Mouse (Mus musculus) retina, postnatal 1 day (tissue): ENCODE measurements around the gene Ptgfr.

Experiments
- DNase-seq: peaks from one replicate; pipeline ENCODE4 v3.0.0-alpha.2; 2012

Ptgfr gene

DNA sequence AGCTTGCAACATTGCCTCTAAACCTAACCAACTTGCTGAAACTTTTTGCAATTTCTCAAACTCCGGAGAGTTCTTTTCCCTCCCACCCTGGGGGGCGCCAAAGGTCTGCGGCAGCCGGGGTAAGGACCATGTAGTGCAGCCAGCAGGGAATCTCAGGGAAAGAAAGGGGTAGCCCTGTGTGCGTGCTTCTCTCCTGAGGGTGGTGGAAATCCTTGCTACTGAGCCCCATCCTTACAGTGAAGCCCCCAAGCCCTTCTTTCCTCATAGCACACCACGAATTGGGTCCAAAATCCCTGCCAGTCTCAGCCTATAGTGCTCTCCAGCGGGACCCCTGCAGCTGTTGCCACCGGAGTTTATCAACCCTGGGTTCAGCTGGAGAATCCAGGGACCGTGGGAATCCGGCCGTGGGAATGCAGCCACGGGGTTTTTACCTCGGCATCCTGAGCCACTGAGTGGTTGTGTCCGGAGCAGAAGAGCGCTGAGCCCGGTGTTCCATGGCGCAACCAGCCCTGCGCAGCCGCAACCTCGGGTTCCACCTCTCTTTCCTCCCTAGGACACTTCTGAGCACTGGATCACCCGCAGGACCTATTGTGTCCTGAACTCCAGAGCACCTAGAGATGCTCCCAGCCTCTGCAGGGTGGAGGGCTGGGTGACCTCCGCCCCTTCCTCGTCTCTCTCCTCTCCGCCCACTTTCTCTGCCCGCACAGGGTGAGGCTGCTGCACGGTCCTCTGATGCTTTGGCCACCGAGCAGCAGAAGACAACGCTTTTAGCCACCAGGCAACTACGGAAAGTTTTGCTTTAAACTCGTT, at the start of gene Ptgfr:
Gene Ptgfr, minus strand, starts transcription at position 760 of the 810 bp plus-strand sequence.
- DNase-seq: peak; percentile 47

DNA sequence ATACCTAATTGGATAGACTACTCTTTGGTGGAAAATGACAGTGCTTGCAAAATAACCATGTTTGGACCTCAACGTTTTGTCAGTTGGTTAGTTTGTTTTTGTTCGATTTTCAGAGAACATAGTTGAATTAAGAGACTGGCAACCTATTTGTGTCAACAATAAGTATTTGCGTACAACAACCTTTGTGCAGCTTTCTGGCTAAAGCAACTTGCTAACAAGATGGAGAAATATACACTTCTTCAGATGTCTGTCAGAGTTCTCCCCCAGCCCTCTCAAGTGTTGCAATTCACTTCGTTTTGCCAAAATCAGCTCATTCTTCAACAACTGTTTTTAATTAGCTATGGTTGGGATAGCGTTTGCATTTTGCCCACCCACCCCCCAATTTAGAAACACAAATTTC, 46.5 kb upstream of the Ptgfr start:
- no peak for DNase-seq

DNA sequence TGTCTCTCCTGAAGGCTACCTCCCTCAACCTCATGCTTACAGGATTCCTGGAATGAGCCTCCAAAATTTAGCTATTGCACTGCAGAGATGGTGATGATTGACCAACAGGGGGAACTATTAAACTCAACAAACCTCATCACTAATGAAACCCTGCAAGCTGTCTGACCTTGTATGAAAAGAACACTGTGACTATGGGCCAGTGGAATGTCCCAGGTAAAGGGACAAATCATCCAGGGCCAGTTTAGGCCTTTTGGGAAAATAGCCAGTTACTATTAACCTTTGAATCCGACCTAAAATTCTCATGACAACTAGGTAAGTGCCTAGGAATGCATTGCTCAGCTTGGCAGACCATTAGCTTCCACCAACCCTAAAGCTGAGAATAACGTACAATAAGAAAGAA, 42.6 kb upstream of the Ptgfr start:
- no peak for DNase-seq

DNA sequence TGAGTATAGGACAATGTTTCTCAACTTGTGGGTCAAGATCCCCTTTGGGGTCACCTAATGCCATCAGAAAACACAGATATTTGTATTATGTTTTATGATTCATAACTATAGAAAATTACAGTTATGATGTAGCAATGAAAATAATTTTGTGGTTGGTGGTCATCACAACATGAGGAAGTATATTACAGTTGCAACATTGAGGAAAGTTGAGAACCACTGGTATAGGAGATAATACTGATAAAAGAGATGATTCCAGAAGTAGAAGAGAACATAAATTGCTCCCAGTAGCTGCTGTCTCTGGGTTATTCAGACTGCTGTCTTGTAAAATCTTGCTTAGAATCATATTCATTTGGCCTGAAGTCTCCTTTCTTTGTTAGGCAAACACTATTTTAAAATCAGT, 31.5 kb upstream of the Ptgfr start:
- no peak for DNase-seq

DNA sequence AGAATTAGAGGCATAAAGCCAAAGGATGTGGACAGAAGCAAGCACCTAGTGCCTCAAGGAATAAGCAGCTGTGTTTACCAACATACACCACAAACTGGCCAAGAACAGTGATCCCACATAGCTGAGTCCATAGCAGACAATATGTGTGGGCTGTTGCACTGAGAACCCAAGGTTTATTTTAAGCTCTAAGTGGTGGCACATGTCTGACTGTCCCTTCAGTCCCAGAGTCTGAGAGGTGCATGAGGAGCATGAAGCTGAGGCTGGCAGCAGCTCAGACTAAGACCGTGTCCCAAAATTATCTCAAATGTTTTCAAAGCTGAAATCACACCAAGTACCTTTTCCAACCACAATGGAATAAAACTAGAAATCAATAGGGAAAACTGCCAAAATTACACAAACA, 13.9 kb upstream of the Ptgfr start:
- DNase-seq: no peak

DNA sequence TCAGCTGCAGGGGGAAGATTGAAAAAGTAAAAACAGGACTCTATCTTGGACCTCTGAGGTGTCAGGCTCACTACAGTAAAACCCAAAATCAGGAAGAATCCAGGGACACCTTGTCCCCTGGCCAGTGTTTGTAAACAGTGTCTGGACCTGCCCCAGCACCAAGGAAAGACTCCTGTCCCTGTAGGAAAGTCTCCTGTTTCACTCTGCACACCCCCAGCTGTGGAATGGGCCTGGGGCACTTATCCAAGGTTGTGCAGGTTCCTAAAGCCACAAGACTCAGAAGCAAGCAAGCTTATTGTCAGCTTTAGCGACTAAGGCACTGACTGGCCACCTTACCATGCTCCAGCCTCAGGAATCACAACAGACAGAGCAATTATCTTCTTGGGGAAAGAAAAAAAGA, 13.2 kb upstream of the Ptgfr start:
- no peak for DNase-seq

DNA sequence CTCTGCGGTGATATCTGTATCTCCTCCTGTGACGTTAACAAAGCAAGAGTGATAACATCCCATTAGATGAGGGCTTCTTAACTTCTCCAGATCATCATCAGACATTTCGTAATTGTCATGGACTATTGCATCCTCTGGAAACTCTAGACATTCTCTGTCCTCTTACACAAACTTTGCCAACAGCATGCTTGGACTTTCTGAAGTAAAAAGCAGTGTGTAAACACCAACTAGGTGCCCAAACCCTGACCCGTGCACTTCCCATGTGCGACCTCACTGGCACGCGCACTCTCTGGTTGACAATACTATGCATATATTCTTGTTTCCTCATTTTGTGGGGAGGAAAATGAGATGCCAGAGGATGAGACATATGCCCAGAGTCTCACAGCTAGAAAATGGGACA, 8.9 kb upstream of the Ptgfr start:
- no peak for DNase-seq

DNA sequence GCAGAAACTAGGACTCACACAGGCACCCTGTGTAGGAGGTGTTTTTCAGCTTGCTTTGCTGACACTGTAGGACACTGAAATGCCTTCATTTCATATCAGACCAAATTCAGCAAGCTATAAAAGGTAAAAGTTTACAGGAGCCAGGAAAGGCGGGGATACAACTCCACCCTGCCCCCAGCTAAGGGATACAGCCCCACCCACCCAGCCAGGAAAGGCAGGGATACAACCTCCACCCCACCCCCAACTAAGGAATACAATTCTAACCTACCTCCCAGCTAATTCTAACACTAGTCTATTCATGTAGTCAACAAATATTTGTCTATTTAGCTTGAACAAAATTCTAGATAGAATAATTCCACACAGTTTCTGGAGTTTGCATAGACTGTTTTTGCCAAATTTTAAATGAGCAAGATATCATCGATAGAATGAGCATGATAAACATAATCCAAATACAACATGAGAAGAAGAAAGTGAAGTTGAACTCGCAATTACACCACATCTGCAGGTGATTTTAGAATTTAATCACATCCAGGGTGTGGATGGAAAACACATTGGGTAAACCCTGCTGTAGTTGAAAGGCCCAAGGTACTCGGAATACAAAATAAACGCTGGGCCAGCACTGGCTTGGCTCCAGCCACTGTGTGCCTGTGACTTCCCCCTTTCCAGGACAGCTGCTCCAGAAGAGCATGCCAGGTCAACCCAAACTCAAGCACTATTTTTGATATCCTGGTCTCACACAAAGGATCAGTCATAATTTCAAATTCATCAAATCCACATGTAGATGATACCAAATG, 7.1 kb upstream of the Ptgfr start:
- DNase-seq: no peak

DNA sequence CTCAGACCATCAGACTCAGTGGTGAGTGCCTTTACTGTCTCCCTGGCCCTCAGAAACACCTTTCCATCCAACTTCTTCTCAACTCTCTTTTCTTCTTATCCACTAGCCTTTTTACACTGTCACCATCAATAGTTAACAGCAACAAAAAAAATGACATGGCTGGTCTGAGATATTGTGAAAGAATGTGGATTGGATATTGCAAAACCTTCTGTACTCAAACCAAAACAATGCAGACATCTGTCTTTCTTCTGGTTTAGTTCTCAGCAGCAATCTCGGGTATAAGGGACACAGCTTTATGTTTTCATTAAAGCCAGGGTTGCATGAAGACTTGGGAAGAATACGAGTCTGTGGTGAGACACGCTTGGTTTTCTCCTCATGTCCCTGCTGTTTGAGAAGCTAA, 3.3 kb upstream of the Ptgfr start:
- no peak for DNase-seq

DNA sequence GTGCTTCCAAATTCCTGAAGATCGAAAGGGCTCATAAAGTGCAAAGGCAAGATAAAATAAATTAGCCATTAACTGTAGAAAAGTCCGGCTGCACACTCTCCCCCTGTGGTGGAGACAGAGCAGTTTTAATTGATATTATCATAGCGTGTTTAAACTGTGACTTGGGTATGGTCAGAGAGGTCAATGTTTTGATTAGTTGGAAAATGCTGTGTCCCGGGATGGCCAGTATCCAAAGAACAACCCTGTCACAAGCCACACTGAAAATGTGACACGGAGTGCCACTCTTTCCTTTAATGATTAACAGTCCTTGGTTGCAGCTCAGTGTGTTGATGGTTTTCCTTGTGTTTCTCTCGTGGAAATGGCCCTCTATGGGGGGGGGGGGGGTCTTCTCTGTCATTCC, 942 bp upstream of the Ptgfr start:
- DNase-seq: no peak

DNA sequence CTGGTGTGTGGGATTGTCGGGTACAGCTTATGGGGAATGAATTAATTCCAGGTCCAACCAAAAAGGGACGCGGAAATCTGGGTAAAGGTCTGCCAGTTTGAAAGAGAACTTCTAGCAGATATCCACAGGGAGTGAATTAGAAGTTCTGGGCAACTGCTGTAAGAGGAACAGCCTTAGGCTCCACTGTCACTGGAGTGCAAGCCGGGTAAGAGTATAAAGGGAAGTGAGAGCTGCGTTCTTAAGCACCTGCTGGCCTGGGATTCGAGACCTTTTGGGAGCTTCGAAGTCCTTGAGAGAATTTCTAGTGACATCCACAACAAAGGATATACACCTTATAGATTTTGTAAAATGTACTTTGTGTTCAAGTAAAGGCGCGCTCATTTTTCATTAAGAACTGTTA, 319 bp upstream of the Ptgfr start:
- DNase-seq: peak; percentile 7

DNA sequence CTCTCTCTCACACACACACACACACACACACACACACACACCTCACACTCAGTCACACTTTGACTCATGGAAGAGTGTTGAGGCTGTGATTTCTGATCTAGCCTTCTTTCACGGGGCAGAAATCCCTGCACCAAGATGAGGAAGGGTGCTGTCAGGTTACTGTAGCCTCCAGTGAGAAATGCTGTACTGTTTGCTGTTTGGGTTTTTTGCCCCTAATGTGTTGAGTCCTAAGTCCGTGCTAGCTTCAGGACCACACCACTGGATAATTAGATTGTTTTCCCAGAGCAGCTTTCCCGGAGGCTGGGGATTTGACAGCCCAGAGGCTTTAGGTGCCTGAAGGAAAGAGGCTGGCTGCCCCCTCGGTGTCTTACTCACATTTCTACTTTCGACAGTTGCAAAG, 979 bp downstream of the Ptgfr start:
- peak; percentile 41 for DNase-seq

DNA sequence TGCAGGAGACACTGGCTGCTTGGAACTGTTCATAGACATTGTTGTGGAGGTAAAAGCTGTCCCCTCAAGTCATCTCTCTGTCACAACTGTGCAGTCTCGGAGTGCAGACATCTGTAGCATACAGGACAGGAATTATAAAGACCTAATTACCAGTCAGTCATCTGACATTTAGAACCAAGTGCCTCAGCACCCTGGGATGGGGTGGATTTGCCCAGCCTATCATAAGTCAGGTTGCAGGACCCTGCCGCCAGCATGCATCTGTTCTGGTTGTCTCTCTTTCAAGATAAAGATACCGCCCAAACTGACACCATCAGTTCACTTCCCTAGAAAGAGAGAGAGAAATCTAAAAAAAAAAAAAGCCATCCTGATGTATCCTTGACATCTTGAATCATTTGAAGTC, 1.6 kb downstream of the Ptgfr start:
- no peak for DNase-seq

DNA sequence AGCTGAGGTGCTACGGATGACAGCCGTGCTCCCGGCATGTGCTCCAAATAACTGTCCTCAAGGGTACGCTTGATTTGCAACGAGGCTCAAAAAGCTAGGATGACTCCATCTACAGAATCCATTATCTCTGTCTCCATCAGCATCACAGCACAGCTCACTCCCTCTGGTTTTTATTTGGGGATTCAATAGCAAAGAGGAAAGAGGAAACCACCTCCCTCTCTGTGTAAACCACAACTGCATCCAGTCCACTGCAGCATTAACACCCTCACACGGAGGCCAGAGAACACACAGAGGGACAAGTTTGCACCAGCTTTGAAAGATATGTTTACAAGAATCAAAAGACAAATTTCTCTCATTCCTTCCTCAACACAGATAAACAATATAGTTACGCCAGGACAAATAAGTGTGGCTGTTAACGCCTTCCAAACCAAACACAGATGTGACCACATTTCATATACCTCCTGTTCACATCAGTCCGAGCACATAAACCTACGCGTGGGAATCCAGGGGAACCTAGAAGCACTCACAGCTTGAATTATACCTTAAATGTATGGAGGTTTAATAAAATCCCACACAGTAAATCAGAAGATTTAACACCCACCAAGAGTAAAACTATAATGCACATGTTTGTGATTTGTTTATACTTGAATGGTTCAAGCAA, 9.3 kb downstream of the Ptgfr start:
- DNase-seq: no peak

DNA sequence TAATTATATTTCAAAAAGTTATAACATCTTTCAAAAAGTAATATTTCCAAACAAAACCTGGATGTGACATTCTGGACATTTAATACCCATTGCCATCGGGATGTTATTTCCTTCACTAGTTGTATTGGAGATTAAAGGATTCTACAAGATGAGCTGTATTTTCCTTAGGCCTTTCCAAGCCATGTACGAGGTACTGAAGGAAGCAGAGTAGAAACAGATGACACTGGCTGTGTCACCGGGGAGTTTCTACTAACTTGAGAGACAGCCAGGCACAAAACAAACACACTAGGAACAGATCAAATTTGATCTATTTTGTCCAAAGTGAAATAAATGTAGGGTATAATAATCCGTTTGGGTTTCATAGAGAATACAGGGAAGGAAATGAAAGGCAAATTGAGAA, 17.6 kb downstream of the Ptgfr start:
- DNase-seq: no peak

DNA sequence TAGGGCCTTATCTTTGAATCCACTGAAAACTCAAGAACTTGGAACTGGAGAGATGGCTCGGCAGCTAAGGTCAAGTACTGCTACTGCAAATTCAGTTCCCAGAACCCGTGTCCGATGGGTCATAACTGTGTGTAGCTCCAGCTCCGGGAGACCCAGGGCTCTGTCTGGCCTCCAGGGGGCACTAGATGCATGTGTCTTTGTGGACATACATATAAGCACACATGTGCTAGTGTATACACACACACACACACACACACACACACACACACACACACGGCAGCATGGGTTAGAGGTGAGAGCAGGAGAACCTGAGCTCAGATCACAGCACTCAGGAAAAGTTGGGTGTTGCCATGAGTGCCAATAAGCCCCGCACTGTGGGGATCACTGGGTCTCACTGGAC, 19.2 kb downstream of the Ptgfr start:
- peak; percentile 23 for DNase-seq

DNA sequence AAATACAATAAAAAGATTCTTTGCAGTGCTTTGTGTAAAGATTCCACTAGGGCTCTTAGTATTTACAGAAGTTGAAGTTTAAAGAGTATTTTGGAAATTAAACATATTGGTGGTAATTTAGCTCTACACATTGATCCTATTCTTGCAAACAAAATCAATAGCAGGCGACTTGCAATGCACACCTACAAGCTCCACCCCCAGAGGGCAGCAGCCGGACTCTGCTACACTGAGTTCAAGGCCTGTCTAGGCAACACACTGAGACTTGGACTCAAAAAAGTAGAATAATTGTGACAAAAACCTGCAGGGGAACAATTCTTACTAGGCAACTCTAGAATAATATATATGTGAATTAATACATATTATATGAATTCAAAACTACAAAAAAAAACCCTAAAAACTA, 28.8 kb downstream of the Ptgfr start:
- DNase-seq: no peak

DNA sequence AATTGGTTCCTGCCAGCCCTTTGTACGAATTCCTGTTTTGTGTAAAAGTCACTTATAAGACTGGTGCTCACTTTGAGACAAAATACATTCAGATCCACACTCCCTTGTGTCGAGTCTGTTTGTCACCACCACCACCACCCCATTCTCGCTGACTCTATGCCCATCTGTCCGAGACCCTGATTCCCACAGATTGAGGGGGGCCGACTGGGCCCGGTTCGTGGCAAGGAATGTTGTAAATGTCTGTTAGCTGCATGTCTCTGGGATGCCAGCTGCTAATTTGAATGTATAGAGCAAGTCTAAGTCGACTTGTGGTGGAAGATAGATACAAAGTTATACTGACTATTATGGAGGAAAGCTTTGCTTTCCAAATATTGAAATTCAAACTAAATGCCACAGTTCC, 48.8 kb downstream of the Ptgfr start:
- no peak for DNase-seq

DNA sequence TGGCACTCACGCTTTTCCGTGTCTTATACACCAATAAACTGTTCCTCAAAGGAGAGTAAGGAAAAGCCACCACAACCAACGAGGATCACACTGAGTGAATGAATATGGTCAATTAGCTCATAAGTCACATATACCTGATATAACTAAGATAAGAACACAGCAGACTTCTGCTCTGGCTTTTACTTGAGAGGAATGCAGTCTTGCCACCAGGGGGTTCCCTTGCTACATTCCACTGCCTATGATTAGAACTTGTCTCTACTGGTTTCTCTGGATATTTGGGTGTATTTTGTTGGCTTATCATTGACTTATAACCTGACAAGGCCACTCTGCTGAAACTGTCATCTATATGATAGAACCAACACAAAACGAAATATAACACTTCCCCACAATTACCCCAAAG, 62.3 kb downstream of the Ptgfr start:
- DNase-seq: peak; percentile 4

DNA sequence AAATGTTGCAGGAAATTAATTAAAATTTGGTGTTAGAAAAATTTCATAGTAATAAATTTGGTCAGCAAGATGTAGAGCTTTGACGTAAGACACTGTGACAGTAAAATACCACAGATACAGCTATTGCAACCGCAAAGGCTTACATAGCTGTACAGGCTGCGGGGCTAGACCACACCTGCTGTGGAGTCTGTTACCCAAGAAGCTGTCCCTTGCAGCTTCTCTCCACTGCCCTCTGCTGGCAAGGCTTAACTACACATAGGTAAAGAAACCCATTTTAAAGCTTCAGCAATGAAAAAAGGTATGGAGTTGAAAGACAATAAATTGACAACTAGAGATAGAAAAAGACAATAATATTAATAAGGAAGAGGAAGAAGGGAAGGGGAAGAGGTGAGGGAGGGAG, 66.4 kb downstream of the Ptgfr start:
- DNase-seq: peak; percentile 22

DNA sequence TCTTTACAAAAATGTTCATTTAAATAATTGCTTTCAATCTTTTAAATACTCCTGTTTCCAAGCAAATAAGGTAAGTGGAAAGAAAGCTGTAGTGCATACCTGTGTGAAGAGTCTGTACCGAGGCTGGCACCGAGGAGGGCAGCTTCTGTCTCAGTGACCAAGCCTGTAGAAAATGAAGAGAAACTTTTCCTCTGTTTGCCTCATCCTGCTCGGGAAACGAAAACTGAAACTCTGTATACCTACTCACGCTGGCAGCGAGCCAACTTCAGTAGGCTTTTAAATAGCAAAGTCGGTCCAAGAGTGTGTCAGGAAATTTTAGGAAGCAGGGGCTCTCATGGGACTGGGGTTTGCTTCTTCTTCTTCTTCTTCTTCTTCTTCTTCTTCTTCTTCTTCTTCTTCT, 87.7 kb downstream of the Ptgfr start, which contains the start of gene Ifi44:
Gene Ifi44, minus strand, starts transcription at position 224 of the 400 bp plus-strand sequence.
- DNase-seq: no peak

DNA sequence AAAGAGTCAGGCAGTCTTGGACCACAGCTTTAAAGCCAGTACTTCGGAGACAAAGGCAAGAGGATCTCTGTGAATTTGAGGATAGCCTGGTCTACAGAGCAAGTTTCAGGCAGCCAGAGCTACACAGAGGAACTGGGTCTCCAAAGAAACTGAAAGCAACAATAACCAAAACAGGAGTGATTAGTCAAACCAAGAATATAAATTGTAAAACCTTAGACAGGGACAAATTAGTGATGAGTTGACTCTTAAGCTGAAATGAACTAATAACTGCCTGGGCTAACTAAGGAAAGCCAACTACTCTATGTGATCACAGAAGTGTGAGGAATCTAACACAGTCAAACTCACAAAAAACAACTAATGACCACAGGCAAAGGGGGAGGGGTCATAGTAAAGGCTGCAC, 88.9 kb downstream of the Ptgfr start:
- DNase-seq: no peak
